Mouse (Mus musculus) retina, embryonic 14.5 days (tissue): ENCODE results near the gene Gtf2a2.
A peak's percentile ranks its signal among the peaks of the same experiment; 100 is the strongest.

Experiments
- DNase-seq: peaks from one replicate; pipeline ENCODE4 v3.0.0-alpha.2; 2015; ENCODE audit warnings: low spot score

Gtf2a2 gene

DNA sequence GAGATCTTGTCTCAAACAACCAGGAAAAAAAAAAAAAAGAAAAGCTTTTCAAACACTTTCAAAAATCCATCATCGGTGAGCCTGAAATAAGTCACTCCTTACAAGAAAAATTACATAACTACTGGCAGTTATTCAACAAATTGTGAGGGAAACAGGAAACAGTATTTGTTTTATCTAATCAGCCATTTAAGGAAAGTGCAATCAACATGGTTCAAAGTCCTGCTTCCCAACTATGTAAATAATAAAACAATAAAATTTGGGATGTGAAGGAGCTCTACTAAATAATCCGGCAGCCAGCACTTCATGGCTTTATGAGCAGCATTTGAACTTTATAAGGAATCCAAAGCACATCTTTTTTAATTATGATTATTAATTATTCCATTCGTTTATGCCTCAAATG lies 49.7 kb downstream of the Gtf2a2 start:
- no peak for DNase-seq

GRCm38 (mm10) chr9:70067497-70067896 lies 55.1 kb downstream of the Gtf2a2 start:
- DNase-seq = no peak

DNA sequence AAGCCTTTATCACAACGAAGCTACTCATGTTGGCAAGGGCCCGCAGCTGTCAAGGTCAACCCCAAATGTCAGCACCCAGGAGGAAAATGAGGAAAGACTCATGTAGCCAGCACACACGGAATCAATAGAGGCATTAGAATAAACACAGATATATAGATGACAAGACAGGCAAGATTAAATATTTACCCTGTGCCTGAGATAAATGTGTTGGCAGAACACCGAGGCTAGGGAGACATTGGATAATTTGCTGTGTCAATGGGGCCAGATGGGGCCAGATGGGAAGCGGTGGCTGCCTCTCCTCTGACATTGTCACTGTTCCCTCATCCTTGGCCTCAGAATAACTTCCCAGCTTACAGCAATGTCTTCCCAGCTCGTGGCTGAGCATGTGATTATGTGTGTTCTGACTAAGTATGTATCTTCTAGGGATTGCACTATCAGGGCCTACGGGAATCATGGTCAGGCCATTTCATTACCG lies 57.6 kb downstream of the Gtf2a2 start:
- DNase-seq = peak; percentile 38

- no peak for DNase-seq
These were observed 60.0 kb downstream of the Gtf2a2 start for GRCm38 (mm10) chr9:70072387-70072786.
